Mouse (Mus musculus) hindbrain, postnatal 0 days (tissue): ENCODE results near the gene Gga2. TPM values are rescaled to one million over a fixed set of nuclear protein-coding genes. Genes with fewer than 3 reads are reported as not detected.

Experiments
- ATAC-seq: fragments of 200-750 bp; cut with Nextera tagmentation; 2 replicates; pipeline ENCODE4 v1.8.0; 2017; ENCODE audit warnings: mild to moderate bottlenecking, moderate TSS enrichment, moderate library complexity
- DNase-seq: peaks from one replicate; pipeline ENCODE4 v3.0.0-alpha.2; 2015; ENCODE audit warnings: low spot score
- H3K27ac ChIP-seq: fragments of 300-500 bp; sonication (generic); 2 replicates; pipeline ENCODE4 v1.5.1; 2014; ENCODE audit warnings: mild to moderate bottlenecking
- H3K27me3 ChIP-seq: fragments of 300-500 bp; sonication (generic); 2 replicates; pipeline ENCODE4 v1.6.1; 2014; ENCODE audit warnings: low read length, mixed read lengths; ENCODE audit not compliant: insufficient read depth
- H3K36me3 ChIP-seq: fragments of 300-500 bp; sonication (generic); 2 replicates; pipeline ENCODE4 v1.6.1; 2014; ENCODE audit warnings: low read length, mixed read lengths; ENCODE audit not compliant: insufficient read depth
- H3K4me1 ChIP-seq: fragments of 300-500 bp; sonication (generic); 2 replicates; pipeline ENCODE4 v1.6.1; 2014; ENCODE audit warnings: antibody characterized with exemption, low read length, mixed read lengths; ENCODE audit not compliant: insufficient read depth
- H3K4me2 ChIP-seq: fragments of 300-500 bp; sonication (generic); 2 replicates; pipeline ENCODE4 v1.6.1; 2014; ENCODE audit warnings: low read depth, mild to moderate bottlenecking, low read length, moderate library complexity, mixed read lengths
- H3K4me3 ChIP-seq: fragments of 300-500 bp; sonication (generic); 2 replicates; pipeline ENCODE4 v1.5.1; 2014; ENCODE audit warnings: low read length
- H3K9ac ChIP-seq: fragments of 300-500 bp; sonication (generic); replicated peaks from 2 replicates; pipeline ENCODE4 v1.6.1; 2014; ENCODE audit warnings: mild to moderate bottlenecking, low read length, moderate library complexity, mixed read lengths
- H3K9me3 ChIP-seq: fragments of 300-500 bp; sonication (generic); 2 replicates; pipeline ENCODE4 v1.6.1; 2016; ENCODE audit warnings: low read length, mixed read lengths
- CTCF ChIP-seq: IDR thresholded peaks from 2 replicates; pipeline ENCODE4 v1.5.1; 2016; ENCODE audit warnings: antibody characterized with exemption, control low read depth, low read depth
- WGBS: fragments of 180-500 bp; shearing (Covaris S2); extraction: QIAGEN DNeasy Blood & Tissue Kit; methylation state at CpG from one replicate; pipeline ENCODE4 v1.1.7; 2014; 5-methylcytosine and 5-hydroxymethylcytosine counted together
- polyA plus RNA-seq: library from polyadenylated mRNA; unstranded; fragments of >200 nt; fragmentation: Nextera tagmentation; extraction: Ambion mirVana; gene quantifications from 2 replicates; pipeline ENCODE4 v1.2.1, GENCODE M21; 2015
- total RNA-seq: library from RNA; depleted of rRNA; stranded (reverse); fragments of >200 nt; gene quantifications from 2 replicates; pipeline ENCODE4 v1.2.3, GENCODE M21; 2014

Gene Gga2
- total and polyA plus RNA-seq, 2 experiments from 2014 or later = 21.5 to 24.3 TPM

GRCm38 (mm10) chr7:122015105-122015504, 5.9 kb downstream of the Gga2 start:
- Histone ChIP-seq H3K4me1 (peaks cover 19% of the 10 kb centered on the region), H3K9me3 (no peaks in the 10 kb centered on the region), H3K9ac (no peak overlapping the region), H3K27me3 (no peaks in the 10 kb centered on the region), H3K27ac (no peak overlapping the region), H3K4me3 (no peak overlapping the region), H3K36me3 (peaks cover 12% of the 10 kb centered on the region), H3K4me2 (no peak overlapping the region)
- 58% methylated on average over 8 of the region's 8 CpGs for WGBS
- TF ChIP-seq CTCF = peak; percentile 12; the same call in 1 of the 2 replicates
- DNase-seq (peak; percentile 4), ATAC-seq (no peak)

GRCm38 (mm10) chr7:122012949-122013348, 8.1 kb downstream of the Gga2 start:
- TF ChIP-seq CTCF = no peak
- peaks cover 18% of the 10 kb centered on the region for H3K36me3 ChIP-seq
- 0 out of 2 replicates have a peak, but pooled peaks cover 7% of the 10 kb centered on the region for H3K4me1 ChIP-seq
- no peak overlapping the region for H3K27ac ChIP-seq
- 87% methylated on average over 10 of the region's 10 CpGs for WGBS
- H3K4me2 ChIP-seq = no peak overlapping the region
- DNase-seq = no peak
- no peaks in the 10 kb centered on the region for H3K9me3 ChIP-seq
- H3K4me3 ChIP-seq = no peak overlapping the region
- H3K9ac ChIP-seq = no peak overlapping the region
- no peaks in the 10 kb centered on the region for H3K27me3 ChIP-seq
- ATAC-seq = no peak

- ATAC-seq (no peak), DNase-seq (no peak)
- H3K4me3 ChIP-seq = no peak overlapping the region
- no peak for TF ChIP-seq CTCF
- H3K4me1 ChIP-seq = 0 out of 2 replicates have a peak, but pooled peaks cover 7% of the 10 kb centered on the region
- H3K27me3 ChIP-seq = no peaks in the 10 kb centered on the region
- WGBS = 90% methylated on average over 4 of the region's 4 CpGs
- no peak overlapping the region for H3K27ac ChIP-seq
- no peak overlapping the region for H3K4me2 ChIP-seq
- no peaks in the 10 kb centered on the region for H3K9me3 ChIP-seq
- peaks cover 24% of the 10 kb centered on the region for H3K36me3 ChIP-seq
- H3K9ac ChIP-seq = no peak overlapping the region
These were observed 8.7 kb downstream of the Gga2 start for GRCm38 (mm10) chr7:122012370-122012769.

- H3K36me3 ChIP-seq = peaks cover 65% of the 10 kb centered on the region
- H3K4me3 ChIP-seq = no peak overlapping the region
- no peaks in the 10 kb centered on the region for H3K9me3 ChIP-seq
- no peaks in the 10 kb centered on the region for H3K27me3 ChIP-seq
- WGBS = 67% methylated on average over 8 of the region's 8 CpGs
- DNase-seq (no peak), ATAC-seq (no peak)
- H3K4me2 ChIP-seq = no peak overlapping the region
- H3K9ac ChIP-seq = no peak overlapping the region
- H3K4me1 ChIP-seq = no peaks in the 10 kb centered on the region
- TF ChIP-seq CTCF = no peak
- H3K27ac ChIP-seq = no peak overlapping the region
These were observed 20.6 kb downstream of the Gga2 start for GRCm38 (mm10) chr7:122000396-122000795.

DNA sequence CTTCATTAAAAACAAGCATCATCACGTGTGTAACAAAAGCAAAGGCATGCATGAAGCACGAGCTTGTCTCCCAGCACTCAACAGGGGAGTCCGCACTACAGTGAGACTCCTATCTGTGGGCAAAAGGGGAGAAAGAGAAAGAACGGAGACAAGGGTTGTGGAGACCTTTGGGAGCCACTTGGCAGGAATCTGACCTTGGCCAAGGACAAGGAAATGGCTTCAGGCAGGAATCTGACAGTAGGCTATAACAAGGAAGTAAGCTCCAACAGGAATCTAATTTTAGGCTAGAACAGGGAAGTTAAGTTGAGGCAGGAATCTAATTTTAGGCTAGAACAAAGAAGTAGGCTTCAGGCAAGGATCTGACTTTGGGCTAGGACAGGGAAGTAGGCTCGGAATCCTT, 25.1 kb downstream of the Gga2 start:
- DNase-seq (no peak), ATAC-seq (no peak)
- no peak overlapping the region for H3K9ac ChIP-seq
- 90% methylated on average over 5 of the region's 5 CpGs for WGBS
- peaks cover 68% of the 10 kb centered on the region for H3K36me3 ChIP-seq
- H3K4me2 ChIP-seq = no peak overlapping the region
- no peaks in the 10 kb centered on the region for H3K4me1 ChIP-seq
- H3K9me3 ChIP-seq = no peaks in the 10 kb centered on the region
- TF ChIP-seq CTCF = no peak
- no peak overlapping the region for H3K4me3 ChIP-seq
- H3K27me3 ChIP-seq = no peaks in the 10 kb centered on the region
- no peak overlapping the region for H3K27ac ChIP-seq

GRCm38 (mm10) chr7:121981307-121981871, 39.6 kb downstream of the Gga2 start, which contains the start of gene Cog7:
Gene Cog7 (minus strand): TSS chr7:121981711.
- ATAC-seq = peak; percentile 85
- peak; percentile 96 for DNase-seq
- H3K9ac ChIP-seq = peak within 1 kb of the TSS; percentile 62
- H3K27me3 ChIP-seq = no peaks in the 10 kb centered on the region
- H3K36me3 ChIP-seq = no peaks in the 10 kb centered on the region
- no peak for TF ChIP-seq CTCF
- H3K4me3 ChIP-seq = peak within 1 kb of the TSS; percentile 56
- under 1% methylated on average over 55 of the region's 55 CpGs for WGBS
- no peaks in the 10 kb centered on the region for H3K9me3 ChIP-seq
- H3K4me2 ChIP-seq = peak within 1 kb of the TSS; percentile 62
- peaks cover 8% of the 10 kb centered on the region; the same call in 1 of the 2 replicates for H3K4me1 ChIP-seq
- H3K27ac ChIP-seq = no peak within 1 kb of the TSS

DNA sequence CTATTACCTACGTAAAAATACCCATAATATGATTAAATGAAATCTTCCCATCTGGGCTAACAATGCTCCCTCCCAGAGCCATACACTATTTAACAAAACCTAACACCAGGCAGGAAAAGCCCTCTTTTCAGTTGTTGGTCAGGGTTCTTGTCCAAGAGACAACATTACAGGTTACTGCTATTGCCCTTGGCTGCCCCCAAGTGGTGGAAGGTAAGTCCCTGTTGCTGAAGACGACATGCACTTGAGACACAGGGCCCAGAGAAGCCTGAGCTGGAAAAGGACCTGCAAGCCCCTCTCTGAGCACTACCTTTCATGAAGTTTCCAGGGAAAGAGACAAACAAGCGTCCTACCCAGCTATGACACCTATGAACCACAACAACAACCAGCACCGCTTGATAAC, 46.0 kb downstream of the Gga2 start:
- peak; percentile 77 for DNase-seq
- peak; percentile 63; the same call in 1 of the 2 replicates for ATAC-seq
- Histone ChIP-seq H3K9me3 (no peaks in the 10 kb centered on the region), H3K9ac (no peak overlapping the region), H3K4me1 (no peaks in the 10 kb centered on the region), H3K4me3 (no peak overlapping the region), H3K27ac (no peak overlapping the region), H3K36me3 (peaks cover 12% of the 10 kb centered on the region; the same call in 1 of the 2 replicates), H3K27me3 (no peaks in the 10 kb centered on the region), H3K4me2 (no peak overlapping the region)
- peak; percentile 86 for TF ChIP-seq CTCF
- WGBS = 56% methylated on average over 4 of the region's 4 CpGs
